Comparison of ENCODE assay signal across 8 mouse cellular contexts in the genomic region with DNA sequence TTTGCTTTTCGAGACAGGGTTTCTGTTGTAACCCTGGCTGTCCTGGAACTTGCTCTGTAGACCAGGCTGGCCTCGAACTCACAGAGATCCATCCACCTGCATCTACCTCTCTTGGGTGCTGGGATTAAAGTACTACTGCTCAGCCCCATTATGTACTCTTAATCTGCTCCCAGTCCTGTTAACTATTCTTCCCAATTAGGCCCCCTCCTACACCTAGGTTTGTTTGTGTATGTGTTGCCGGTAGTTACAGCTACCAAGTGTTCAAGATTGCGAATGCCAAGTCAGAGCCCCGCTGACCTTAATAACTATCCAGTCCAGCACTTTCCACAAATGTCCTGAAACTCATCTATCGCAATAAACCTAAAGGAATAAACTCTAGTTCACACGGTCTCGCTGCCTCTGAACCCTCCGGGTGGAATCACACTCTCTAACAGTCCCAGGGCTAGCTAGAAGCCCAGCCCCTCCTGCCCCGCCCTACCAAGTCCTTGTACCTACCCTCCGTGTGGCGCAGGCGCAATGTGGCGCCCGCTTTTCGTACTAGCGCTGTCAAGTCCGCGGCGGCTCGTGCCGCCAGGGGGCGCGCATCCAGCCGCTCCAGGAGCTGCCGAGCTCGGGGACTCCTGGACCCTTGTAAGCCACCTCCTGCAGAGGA. TPM values are rescaled to one million over a fixed set of nuclear protein-coding genes. Genes with fewer than 3 reads are reported as not detected.
DNase-seq lines count a peak whose midpoint lies in the region; ATAC-seq and TF ChIP-seq lines count a peak whose summit lies in the region.

No protein-coding gene starts in this region.

- 0 out of 2 replicates have a peak overlapping the region, but pooled peaks have one; percentile 21 for H3K9ac ChIP-seq in forebrain, embryonic 14.5 days (ENCODE audit: low read length)
- H3K9ac ChIP-seq in liver, postnatal 0 days (replicated peaks) = no peak overlapping the region
- H3K9ac ChIP-seq in neural tube, embryonic 13.5 days = no peak overlapping the region

- DNase-seq in ES-CJ7 (ENCODE audit: low read depth, low spot score) = peak; percentile 90
- peak; percentile 88 for DNase-seq in cerebellum, adult 11 months
- peak; percentile 90 for DNase-seq in forebrain, embryonic 14.5 days (ENCODE audit: low spot score)
- DNase-seq in heart, postnatal 14 days = peak; percentile 94 to 95
- peak; percentile 88 for DNase-seq in layer of hippocampus, adult 11-12 months (ENCODE audit: low spot score)
- DNase-seq in liver, postnatal 0 days = peak; percentile 90
- peak; percentile 58 for DNase-seq in telencephalon, adult 2 months (ENCODE audit: low read depth, low spot score)

- H3K4me1 ChIP-seq in forebrain, embryonic 14.5 days (ENCODE audit: control insufficient read depth, insufficient read depth, low read length) = no peaks in the 10 kb centered on the region
- H3K4me1 ChIP-seq in liver, postnatal 0 days (ENCODE audit: insufficient read depth) = no peaks in the 10 kb centered on the region; the same call in 1 of the 2 replicates
- H3K4me1 ChIP-seq in neural tube, embryonic 13.5 days (replicated peaks) = no peaks in the 10 kb centered on the region

- TF ChIP-seq CTCF in liver, postnatal 0 days (IDR thresholded peaks at IDR 0.05; ENCODE audit: low read depth) = peak; percentile 87

- H3K4me3 ChIP-seq in forebrain, embryonic 14.5 days (ENCODE audit: low read depth, low read length) = peak overlapping the region; percentile 13; the same call in 1 of the 2 replicates
- H3K4me3 ChIP-seq in liver, postnatal 0 days (ENCODE audit: low read depth, low read length) = peak overlapping the region; percentile 29
- peak overlapping the region; percentile 25 for H3K4me3 ChIP-seq in neural tube, embryonic 13.5 days

- WGBS in forebrain, embryonic 14.5 days = 28% methylated on average over 27 of the region's 27 CpGs
- 14% methylated on average over 27 of the region's 27 CpGs for WGBS in liver, postnatal 0 days (ENCODE audit: insufficient replicate concordance)
- 17% methylated on average over 27 of the region's 27 CpGs for WGBS in neural tube, embryonic 13.5 days

- intact Hi-C loops in heart, postnatal 14 days (cut with DNase I) = no loop called here

- H3K27me3 ChIP-seq in forebrain, embryonic 14.5 days (replicated peaks; ENCODE audit: control insufficient read depth, insufficient read depth, low read length) = no peaks in the 10 kb centered on the region
- H3K27me3 ChIP-seq in liver, postnatal 0 days (ENCODE audit: insufficient read depth, low read length) = no peaks in the 10 kb centered on the region
- H3K27me3 ChIP-seq in neural tube, embryonic 13.5 days = no peaks in the 10 kb centered on the region

- peak; percentile 96 for ATAC-seq in forebrain, embryonic 14.5 days
- ATAC-seq in liver, postnatal 0 days = peak; percentile 96
- ATAC-seq in neural tube, embryonic 13.5 days (ENCODE audit: low read depth) = peak; percentile 92

- no peaks in the 10 kb centered on the region for H3K36me3 ChIP-seq in forebrain, embryonic 14.5 days (ENCODE audit: control insufficient read depth, insufficient read depth, low read length)
- H3K36me3 ChIP-seq in liver, postnatal 0 days (replicated peaks; ENCODE audit: insufficient read depth, low read length) = no peaks in the 10 kb centered on the region
- no peaks in the 10 kb centered on the region for H3K36me3 ChIP-seq in neural tube, embryonic 13.5 days

- TF ChIP-seq EP300 in liver, postnatal 0 days (IDR thresholded peaks at IDR 0.05; ENCODE audit: low read depth) = no peak

- no peak overlapping the region for H3K27ac ChIP-seq in forebrain, embryonic 14.5 days (ENCODE audit: low read depth, low read length)
- no peak overlapping the region for H3K27ac ChIP-seq in liver, postnatal 0 days (ENCODE audit: low read depth)
- H3K27ac ChIP-seq in neural tube, embryonic 13.5 days (replicated peaks) = no peak overlapping the region

- H3K9me3 ChIP-seq in forebrain, embryonic 14.5 days (replicated peaks; ENCODE audit: control insufficient read depth, low read length) = no peaks in the 10 kb centered on the region
- no peaks in the 10 kb centered on the region for H3K9me3 ChIP-seq in liver, postnatal 0 days (ENCODE audit: low read length)
- no peaks in the 10 kb centered on the region for H3K9me3 ChIP-seq in neural tube, embryonic 13.5 days

- H3K4me2 ChIP-seq in forebrain, embryonic 14.5 days (ENCODE audit: low read length) = peak overlapping the region; percentile 45
- H3K4me2 ChIP-seq in liver, postnatal 0 days (ENCODE audit: low read depth, low read length) = peak overlapping the region; percentile 70
- peak overlapping the region; percentile 50 for H3K4me2 ChIP-seq in neural tube, embryonic 13.5 days

RNA-seq across cellular contexts. Expression of a gene that starts 1.5 kb away (rescaled TPM):
- polyA plus RNA-seq in forebrain, embryonic 14.5 days (2014; fragmentation: Nextera tagmentation; extraction: Ambion mirVana) = 0.13 TPM in 1 of 2 replicates, not detected in the other
- total RNA-seq in heart, postnatal 14 days (2021) = 10 to 100 TPM; 18.4 to 21.2 TPM
- 2.4 TPM in 2 replicates for polyA plus RNA-seq in liver, postnatal 0 days (2015; fragmentation: Nextera tagmentation; extraction: Ambion mirVana)
- 0.18 TPM in 1 of 2 replicates, not detected in the other for polyA plus RNA-seq in neural tube, embryonic 13.5 days (2015; fragmentation: Nextera tagmentation; extraction: Ambion mirVana)

RNA-seq across cellular contexts. Expression of a gene that starts 8.3 kb away (rescaled TPM):
- polyA plus RNA-seq in forebrain, embryonic 14.5 days (2014; fragmentation: Nextera tagmentation; extraction: Ambion mirVana) = 38.4 and 51.5 TPM in 2 replicates
- 10 to 100 TPM; 43.8 to 58.0 TPM for total RNA-seq in heart, postnatal 14 days (2021)
- 25.7 TPM in 2 replicates for polyA plus RNA-seq in liver, postnatal 0 days (2015; fragmentation: Nextera tagmentation; extraction: Ambion mirVana)
- 27.2 and 33.4 TPM in 2 replicates for polyA plus RNA-seq in neural tube, embryonic 13.5 days (2015; fragmentation: Nextera tagmentation; extraction: Ambion mirVana)

RNA-seq across cellular contexts. Expression of a gene that starts 17.4 kb away (rescaled TPM):
- polyA plus RNA-seq in forebrain, embryonic 14.5 days (2014; fragmentation: Nextera tagmentation; extraction: Ambion mirVana) = 56.2 and 57.4 TPM in 2 replicates
- total RNA-seq in heart, postnatal 14 days (2021) = 10 to 100 TPM; 21.4 to 21.5 TPM
- polyA plus RNA-seq in liver, postnatal 0 days (2015; fragmentation: Nextera tagmentation; extraction: Ambion mirVana) = 8.0 and 9.3 TPM in 2 replicates
- polyA plus RNA-seq in neural tube, embryonic 13.5 days (2015; fragmentation: Nextera tagmentation; extraction: Ambion mirVana) = 43.2 and 50.4 TPM in 2 replicates

RNA-seq across cellular contexts. Expression of a gene that starts 22.5 kb away (rescaled TPM):
- polyA plus RNA-seq in forebrain, embryonic 14.5 days (2014; fragmentation: Nextera tagmentation; extraction: Ambion mirVana) = 0.94 and 1.6 TPM in 2 replicates
- total RNA-seq in heart, postnatal 14 days (2021) = 10 to 100 TPM; 19.4 to 21.4 TPM
- polyA plus RNA-seq in liver, postnatal 0 days (2015; fragmentation: Nextera tagmentation; extraction: Ambion mirVana) = 1.7 TPM in 2 replicates
- 1.9 and 2.1 TPM in 2 replicates for polyA plus RNA-seq in neural tube, embryonic 13.5 days (2015; fragmentation: Nextera tagmentation; extraction: Ambion mirVana)

RNA-seq across cellular contexts. Expression of a gene that starts 34.6 kb away (rescaled TPM):
- 30.2 and 31.3 TPM in 2 replicates for polyA plus RNA-seq in forebrain, embryonic 14.5 days (2014; fragmentation: Nextera tagmentation; extraction: Ambion mirVana)
- 10 to 100 TPM; 28.8 to 38.3 TPM for total RNA-seq in heart, postnatal 14 days (2021)
- polyA plus RNA-seq in liver, postnatal 0 days (2015; fragmentation: Nextera tagmentation; extraction: Ambion mirVana) = 17.4 and 18.5 TPM in 2 replicates
- polyA plus RNA-seq in neural tube, embryonic 13.5 days (2015; fragmentation: Nextera tagmentation; extraction: Ambion mirVana) = 35.0 and 36.5 TPM in 2 replicates
